Mouse (Mus musculus): ENCODE measurements around the gene Srsf12. TPM values are rescaled to one million over a fixed set of nuclear protein-coding genes. Genes with fewer than 3 reads are reported as not detected.

Gene Srsf12
- under 1 TPM in 1 of 2 experiments, not detected in 1; 0.08 TPM for total RNA-seq (2021)
- long read RNA-seq, experiment 1: 0 reads
- long read RNA-seq, experiment 2, partial matches to known transcripts: 0 of 2 reads
- long read RNA-seq, experiment 2, other reads (novel, unspliced or antisense): 1 of 2 reads

- DNase-seq (ENCODE audit: low spot score in 2 of 2): peak in 1 of 2 experiments; percentile 11
Observed at GRCm38 (mm10) chr4:33208881-33209841, at the start of gene Srsf12. TSS of gene Srsf12 (plus strand) at chr4:33208991.

GRCm38 (mm10) chr4:33183477-33183876 is 25.3 kb upstream of the Srsf12 start:
- no peak for DNase-seq (ENCODE audit: low spot score in 2 of 2)

- DNase-seq (ENCODE audit: low spot score in 2 of 2): peak in 1 of 2 experiments; percentile 52
Observed at GRCm38 (mm10) chr4:33188164-33188563, 20.6 kb upstream of the Srsf12 start.

GRCm38 (mm10) chr4:33188781-33189734 is 19.7 kb upstream of the Srsf12 start:
- DNase-seq (ENCODE audit: low spot score in 2 of 2): peak; percentile 62 to 89

- DNase-seq (ENCODE audit: low spot score in 2 of 2): no peak
Observed at GRCm38 (mm10) chr4:33189735-33190036, 19.1 kb upstream of the Srsf12 start, which contains the start of gene Pm20d2. TSS of gene Pm20d2 (minus strand) at chr4:33189737.

- DNase-seq (ENCODE audit: low spot score in 2 of 2): no peak
Observed at GRCm38 (mm10) chr4:33198117-33198516, 10.7 kb upstream of the Srsf12 start.

GRCm38 (mm10) chr4:33204682-33205081 is 4.1 kb upstream of the Srsf12 start:
- DNase-seq (ENCODE audit: low spot score in 2 of 2): peak in 1 of 2 experiments; percentile 29

GRCm38 (mm10) chr4:33207551-33207950 is 1.2 kb upstream of the Srsf12 start:
- DNase-seq (ENCODE audit: low spot score in 2 of 2): no peak

- no peak for DNase-seq (ENCODE audit: low spot score in 2 of 2)
Observed at GRCm38 (mm10) chr4:33221847-33222246, 13.1 kb downstream of the Srsf12 start.

GRCm38 (mm10) chr4:33224003-33224675 is 15.3 kb downstream of the Srsf12 start:
- no peak for DNase-seq (ENCODE audit: low spot score in 2 of 2)

- DNase-seq (ENCODE audit: low spot score in 2 of 2): no peak
Observed at GRCm38 (mm10) chr4:33227164-33227563, 18.4 kb downstream of the Srsf12 start.

GRCm38 (mm10) chr4:33229639-33230038 is 20.8 kb downstream of the Srsf12 start:
- no peak for DNase-seq (ENCODE audit: low spot score in 2 of 2)

GRCm38 (mm10) chr4:33230881-33231280 is 22.1 kb downstream of the Srsf12 start:
- DNase-seq (ENCODE audit: low spot score in 2 of 2): no peak

GRCm38 (mm10) chr4:33242536-33242935 is 33.7 kb downstream of the Srsf12 start:
- no peak for DNase-seq (ENCODE audit: low spot score in 2 of 2)

- no peak for DNase-seq (ENCODE audit: low spot score in 2 of 2)
Observed at GRCm38 (mm10) chr4:33243016-33243758, 34.4 kb downstream of the Srsf12 start.

GRCm38 (mm10) chr4:33243921-33244320 is 35.1 kb downstream of the Srsf12 start:
- no peak for DNase-seq (ENCODE audit: low spot score in 2 of 2)

- no peak for DNase-seq (ENCODE audit: low spot score in 2 of 2)
Observed at GRCm38 (mm10) chr4:33245853-33246395, 37.1 kb downstream of the Srsf12 start.

- DNase-seq (ENCODE audit: low spot score in 2 of 2): peak; percentile 100
Observed at GRCm38 (mm10) chr4:33247479-33248053, 38.8 kb downstream of the Srsf12 start.

All from gastrocnemius, postnatal 4 days (tissue).